Mouse (Mus musculus) embryonic fibroblast, embryonic 13.5 days (primary cell): ENCODE data around the gene Lsm14a.

ENCODE experiments used
- CTCF ChIP-seq: IDR thresholded peaks from 2 replicates; pipeline ENCODE4 v1.5.1; 2011; ENCODE audit warnings: mild to moderate bottlenecking, control low read depth, low read length, moderate library complexity, borderline replicate concordance; ENCODE audit not compliant: insufficient read depth
- POLR2A ChIP-seq: IDR thresholded peaks from 2 replicates; pipeline ENCODE4 v1.6.1; 2011; ENCODE audit warnings: low read depth, mild to moderate bottlenecking, control low read depth, low read length, moderate library complexity

DNA sequence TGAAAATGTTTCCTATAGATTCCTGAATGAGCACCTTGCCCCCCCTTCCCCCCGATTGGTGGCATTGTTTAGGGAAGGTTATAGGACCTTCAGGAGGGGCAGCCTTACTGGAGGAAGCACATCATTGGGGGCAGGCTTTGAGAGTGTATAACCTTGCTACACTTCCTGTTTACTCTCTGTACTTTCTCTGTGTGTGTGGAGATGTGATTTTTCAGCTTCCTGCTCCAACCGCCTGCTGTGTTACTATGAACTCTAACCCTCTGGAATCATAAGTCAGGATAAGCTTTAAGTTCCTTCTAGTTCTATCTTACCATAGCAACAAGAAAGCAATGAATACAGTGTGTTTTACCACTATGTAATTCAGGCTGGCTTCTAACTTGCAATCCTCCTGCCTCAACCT, 28.1 kb upstream of the Lsm14a start:
- TF ChIP-seq CTCF (no peak), POLR2A (no peak)
